Mouse (Mus musculus): ENCODE measurements around the gene Agbl4.

The Agbl4 gene

DNA sequence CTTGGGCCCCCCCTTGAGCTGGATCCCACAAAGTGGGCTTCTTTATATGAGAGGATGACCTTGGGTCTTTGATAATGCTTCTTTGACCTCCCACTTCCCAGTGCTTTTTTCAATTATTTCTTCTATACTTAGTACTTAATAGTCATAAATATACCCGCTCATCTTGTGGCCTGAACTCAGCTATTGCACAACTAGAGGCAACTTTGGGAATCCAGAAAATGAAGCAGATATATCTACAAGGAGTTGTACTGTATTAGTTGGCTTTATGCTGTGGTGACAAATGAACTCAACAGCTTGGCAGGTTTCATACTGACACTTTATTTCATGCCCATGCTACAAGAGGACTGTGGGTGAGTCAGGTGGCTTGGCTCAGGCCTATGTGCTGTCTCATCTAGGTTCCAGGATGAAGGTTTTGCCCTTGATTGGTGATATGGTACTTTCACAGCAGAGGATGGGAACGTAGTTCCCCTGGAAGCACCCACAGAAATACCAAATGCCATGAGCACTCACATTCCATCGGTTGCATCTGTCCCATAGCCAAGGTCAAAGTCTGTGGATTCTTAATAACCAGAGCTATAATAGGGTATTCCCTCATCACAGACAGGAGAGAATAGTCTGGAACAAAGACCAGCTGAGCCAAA, 1197.3 kb downstream of the Agbl4 start:
- no peak for DNase-seq

DNA sequence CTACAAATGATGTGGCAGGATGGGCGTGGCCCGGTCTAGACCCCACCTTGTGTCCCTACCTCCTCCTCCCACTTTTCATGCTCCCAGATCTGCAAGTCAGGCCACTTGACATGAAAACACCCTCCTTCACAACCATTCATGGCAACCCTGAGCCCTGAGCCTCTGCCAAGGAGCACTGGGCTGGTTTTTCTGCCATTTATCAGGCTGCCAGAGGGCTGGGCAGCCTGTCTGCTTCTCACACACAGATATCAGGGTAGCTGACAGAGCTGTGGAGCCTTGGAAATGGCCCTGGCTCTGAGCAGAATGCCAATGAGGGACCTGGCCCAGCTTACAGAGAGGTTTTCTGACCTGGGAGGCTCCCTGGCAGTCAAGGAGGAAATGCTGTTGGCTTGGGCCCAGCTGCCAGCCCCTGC, 1199.8 kb downstream of the Agbl4 start:
- DNase-seq, result peak; percentile 19

DNA sequence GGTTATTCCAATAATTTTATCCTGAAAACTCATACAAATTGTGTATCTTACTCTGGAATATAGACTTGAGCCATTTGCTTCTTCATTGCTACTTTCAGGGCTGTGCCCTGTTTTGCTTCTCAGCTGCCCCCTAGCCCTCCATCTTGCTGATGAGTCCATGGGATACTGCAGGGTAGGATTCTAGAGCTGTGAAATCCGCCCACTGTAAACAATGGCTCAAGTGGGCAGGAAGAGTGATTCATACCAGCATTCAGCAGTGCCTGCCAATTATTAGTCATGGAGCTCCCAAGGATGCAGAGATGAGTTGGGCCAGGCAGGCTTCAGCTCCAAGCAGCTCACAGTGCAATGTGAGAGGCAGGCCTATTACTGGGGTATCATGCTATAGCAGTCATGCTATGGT, 1200.5 kb downstream of the Agbl4 start:
- DNase-seq, result no peak

DNA sequence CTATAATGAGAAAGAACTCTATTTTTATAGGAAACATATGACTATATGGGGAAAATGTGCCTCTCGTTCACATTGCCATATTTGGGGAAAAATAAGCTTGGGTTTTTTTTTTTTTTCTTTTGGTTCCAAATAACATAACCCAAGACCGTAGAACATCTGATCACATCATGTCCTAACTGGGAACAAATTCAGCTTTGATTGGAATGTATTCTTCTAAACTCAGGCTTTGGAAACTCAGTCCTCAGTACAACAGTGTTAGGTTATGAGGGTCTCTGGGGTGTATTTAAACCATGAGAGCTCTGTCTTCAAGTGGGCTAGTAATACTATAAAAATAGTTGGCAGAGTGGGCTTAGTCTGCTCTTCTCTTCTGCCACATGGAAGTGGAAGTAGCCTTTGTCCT, 1205.7 kb downstream of the Agbl4 start:
- DNase-seq, result no peak

DNA sequence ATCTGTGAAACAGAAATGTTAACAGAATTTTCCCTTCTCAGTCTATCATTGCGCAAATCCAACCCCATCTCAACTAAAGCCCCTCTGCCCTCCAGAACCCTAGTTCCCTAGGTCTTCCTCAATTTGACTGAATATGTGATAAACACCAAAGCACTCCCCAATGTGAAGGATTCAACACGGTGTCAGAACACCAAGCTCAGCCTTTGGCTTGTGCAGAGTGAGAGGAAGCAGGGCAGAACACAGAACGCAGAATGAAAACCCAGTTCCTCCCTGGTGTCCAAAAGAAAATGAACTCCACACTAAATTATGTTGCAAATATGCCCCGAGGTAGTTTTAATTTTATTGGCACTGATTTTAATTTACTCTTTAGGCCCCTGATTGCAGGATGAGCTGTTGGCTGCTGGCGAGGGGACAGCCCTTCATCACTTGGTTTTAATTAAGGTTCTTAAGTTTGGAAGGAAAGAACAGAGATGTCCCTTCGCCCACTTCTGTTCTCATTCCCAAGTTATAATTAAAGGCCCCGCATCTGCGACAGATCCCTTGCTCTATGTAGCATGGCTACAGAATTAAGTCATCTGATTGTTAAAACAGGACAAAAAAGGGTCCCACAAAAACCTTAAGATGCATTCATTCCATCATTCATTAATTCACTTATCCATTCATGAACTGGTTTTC, 1210.5 kb downstream of the Agbl4 start:
- DNase-seq, result no peak

DNA sequence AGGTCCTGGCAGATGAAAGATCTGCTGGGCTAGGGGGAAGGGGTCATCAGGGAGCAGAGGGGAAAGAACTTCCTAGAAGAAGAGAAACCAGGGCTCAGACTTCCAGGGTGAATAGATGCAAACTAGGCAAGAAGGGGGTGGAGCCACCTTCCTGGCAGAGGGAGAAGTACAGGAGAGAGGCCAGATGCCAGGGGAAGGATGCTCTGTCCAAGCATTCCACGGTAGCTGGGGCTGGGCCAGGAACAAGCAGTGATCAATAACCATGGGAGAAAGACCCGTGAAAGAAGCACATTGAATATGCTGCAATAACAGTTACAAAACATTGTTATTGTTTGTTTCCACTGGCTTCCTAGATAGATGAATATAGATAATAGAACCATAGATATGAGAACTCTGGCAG, 1224.4 kb downstream of the Agbl4 start:
- no peak for DNase-seq

DNA sequence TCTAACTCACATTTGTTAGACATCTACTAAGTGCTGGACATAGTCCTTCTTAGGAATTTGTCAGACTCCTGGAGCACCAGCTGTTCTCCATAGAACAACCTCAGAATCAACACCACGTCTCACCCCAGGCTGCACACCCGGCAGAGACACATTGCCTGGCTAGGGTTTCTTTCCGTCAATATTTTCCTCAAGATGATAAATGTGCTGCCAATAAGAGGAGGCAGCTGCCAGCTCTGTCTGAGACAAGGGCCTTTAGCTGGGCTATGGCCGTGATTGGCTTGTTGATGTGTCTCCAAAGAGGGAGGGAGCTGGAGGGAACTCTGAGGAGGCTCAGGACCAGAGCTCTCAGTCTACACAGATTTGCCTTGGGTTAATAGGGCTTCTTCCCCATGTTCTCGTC, 1227.5 kb downstream of the Agbl4 start:
- no peak for DNase-seq

DNA sequence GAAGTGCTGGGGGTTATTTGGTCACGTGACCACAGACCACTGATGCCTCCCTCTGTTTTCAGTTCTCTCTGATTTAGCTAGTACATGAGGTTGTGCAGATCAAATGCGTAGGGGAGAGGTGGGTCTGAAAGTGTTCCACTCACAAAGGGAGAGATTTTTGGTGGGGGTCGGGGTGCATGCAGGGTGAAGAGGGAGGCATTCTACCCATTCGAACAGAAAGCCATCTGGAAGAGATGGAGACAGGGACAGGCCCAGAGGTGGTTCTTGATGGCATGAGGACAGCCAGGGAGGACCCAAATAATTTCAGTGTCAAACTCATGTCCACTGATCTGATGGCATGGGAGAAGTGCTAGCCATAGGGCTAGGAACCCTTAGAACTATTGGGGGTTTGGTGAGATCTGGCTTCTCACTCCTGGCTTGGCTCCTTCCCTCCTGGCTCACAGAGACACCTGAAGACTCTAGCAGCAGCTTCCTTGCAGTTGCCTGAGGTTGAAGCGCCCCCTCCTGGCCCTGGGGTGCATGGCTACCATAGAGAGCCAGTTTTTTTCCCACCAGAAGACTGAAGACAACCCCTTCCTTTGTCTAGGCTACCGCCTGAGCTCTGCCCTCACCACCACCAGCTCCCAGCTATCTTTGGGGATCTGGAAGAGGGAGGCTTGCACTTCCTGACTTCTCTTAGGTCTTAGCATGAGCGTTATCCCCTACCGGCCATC, 1228.8 kb downstream of the Agbl4 start:
- peak; percentile 82 for DNase-seq

DNA sequence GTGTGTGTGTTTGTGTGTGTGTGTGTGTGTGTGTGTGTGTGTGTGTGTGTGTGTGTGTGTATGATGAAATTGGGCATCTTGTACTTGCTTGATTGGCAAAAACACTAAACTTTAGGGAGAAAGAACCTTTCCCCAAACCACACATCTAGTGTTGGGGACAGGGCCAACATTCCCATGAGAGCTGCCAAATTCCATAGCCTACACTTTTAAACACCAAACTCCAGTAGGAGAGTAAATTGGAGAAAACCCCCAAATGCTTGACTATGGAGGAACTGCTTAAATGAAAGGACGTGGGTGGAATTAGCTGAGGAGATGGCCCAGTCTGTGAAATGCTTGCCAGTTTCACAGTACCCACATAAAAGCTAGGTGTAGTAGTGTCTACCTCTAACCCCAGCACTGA, 1235.2 kb downstream of the Agbl4 start:
- no peak for DNase-seq

DNA sequence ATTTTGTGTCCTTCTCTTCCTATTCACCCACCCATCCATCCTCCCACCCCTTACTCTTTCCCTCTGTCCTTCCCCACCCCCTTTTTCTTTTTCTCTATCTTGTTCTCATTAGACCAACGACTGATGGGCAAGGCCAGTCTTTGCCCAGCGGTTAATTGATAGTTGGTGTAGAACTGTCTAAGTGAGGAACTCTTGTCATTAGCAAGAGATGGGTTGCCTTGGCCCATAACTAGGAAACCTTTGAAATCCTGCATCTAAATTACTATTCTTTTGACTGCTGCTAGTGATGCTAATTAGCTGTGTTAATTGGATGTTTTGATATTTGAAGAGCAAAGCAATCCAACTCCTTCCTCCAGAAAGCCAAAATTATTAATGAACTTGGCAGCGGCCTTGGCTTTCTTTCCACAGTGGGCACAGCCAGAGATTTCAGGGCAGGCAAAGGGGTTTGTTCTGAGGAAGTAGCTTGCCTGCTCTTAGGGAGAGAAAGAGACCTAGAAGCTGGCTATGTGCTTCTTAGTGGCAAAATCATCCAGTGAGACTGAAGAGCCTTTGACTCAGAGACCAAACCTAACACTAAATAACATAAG, 1238.2 kb downstream of the Agbl4 start:
- no peak for DNase-seq

DNA sequence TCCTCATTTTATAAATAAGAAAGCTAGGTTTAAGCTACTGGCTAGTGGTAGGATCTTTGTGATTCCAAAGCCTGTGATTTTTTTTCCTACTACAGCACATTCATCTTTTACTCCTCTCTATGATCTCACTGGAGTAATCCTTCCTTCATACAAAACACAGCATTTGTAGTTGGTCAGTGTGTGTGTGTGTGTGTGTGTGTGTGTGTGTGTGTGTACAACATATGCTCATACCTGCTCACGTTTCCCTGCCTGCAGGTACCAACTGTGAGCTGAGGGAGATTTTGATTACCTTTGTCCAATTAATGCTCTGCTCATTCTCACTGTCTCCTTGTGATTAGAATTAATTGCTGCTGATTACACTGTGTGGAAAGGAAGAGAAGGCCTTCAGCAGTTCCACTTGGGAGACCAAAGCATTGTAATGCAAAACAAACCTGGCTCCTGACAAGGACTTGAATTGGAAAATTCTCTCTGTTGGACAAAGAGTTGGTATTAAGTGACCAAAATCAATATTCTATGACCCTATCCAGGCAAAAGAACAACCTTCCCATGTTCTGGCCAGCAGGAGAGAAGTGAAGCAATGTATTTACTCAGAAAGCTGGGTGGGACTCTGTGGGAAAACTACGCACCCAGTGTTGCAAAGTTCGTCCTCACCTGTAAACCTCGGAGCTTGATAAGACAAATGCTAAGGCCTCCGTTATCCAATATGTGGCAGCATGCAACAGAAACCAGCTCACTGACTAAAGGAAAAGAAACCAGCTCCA, 1241.7 kb downstream of the Agbl4 start:
- DNase-seq, result no peak

DNA sequence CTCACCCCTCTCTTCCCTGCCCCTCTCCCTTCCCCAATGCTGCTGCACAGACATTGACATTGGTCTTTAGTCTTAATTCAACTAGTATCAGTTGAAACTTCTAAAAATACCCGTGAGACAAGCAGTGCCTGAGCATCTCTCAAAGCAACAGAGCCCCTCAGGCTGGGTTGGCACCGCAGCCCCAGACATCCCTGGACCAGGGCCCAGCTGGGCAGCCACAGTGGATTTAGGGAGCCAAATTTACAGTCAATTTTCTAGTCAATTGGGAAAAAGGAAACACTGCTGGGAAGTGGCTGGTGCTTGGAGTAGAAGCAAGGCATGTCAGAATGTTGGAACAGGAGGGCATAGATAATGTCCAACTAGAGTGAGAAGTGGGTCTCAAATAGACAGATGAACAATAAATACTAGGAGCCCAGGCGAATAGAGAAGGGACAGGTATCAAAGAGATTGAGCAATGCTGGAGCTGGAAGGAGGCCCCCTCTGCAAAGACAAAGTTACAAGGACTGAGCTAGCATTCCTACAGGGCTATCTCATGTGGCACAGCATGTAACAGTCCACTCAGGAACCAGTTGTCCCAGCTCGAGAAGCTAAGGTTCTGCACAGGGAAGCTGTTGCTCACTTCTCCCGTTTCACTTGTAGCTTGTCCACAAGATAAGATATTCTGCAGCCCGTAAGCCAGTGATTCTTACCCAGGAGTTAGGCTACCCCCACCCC, 1247.8 kb downstream of the Agbl4 start:
- no peak for DNase-seq

DNA sequence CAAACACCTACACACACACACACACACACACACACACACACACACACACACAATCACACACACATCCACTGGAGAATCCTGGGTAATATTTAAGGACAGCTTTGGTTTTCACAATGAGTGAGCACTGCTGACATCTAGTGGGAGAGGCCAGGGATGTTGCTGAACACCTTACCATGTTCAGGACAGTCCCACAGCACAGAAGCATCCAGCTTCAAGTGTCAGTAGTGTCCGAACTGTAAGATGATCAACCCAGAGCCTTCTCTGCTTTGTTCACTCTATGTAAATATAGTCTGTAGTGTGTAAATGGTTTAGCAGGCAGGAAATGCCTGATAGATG, 1248.3 kb downstream of the Agbl4 start:
- DNase-seq, result peak; percentile 49

DNA sequence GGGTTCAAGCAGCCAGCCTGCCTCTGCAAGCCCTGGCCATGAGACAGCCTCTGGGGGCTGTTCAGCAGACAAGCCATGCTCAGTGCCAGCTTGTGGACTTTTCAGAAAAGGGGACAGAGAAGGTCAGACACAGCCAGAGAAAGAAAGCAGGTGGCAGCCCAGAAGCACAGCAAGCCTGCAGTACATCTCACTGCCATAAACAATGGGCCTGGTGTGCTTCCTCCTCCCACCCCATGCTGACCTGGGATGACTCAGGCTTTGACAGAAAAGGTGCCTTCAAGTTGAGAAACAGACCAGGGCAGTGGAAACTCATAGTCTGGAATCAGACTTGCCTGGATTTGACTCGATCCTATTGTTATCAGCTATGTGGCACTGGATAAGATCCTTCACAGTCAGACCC, 1256.0 kb downstream of the Agbl4 start:
- DNase-seq, result no peak

DNA sequence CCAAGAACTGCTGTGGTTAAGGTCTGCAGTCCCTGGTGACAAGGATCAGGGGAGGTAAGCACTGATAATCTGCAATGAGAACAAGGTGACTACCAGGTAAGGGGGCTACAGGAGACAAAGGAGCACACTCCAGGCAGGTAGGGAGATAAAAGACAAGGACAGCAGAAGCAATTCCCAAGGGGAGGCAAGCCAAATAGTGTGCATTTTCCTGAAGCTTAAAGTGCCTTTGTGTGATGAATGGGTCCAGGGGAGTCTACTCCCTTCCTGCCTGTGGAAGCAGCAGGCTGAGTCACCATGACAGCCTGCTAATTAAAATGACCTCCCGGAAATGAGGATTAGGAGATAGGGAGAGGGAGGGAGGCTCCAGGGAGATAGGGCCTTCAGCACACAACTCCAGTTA, 1266.3 kb downstream of the Agbl4 start:
- peak; percentile 52 for DNase-seq

DNA sequence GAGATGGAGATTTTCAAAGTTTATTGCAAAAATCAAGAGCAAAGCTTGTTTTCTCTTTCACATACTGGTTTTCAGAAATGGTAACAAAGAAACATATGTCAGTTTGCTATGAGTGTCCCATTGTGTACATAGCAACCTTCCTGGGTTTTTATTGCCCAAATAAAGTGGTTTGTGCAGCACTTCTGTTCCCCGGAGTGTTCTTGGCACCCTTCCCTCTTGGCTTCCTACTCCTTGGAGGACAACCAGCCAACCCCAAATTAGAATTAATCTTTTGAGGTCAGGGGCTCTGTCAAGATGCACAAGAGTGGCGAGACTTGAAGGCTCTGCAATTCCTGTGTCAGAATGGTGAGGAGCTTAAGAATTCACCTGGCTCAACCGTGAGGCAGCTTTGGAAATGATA, 1266.7 kb downstream of the Agbl4 start:
- DNase-seq, result peak; percentile 74

DNA sequence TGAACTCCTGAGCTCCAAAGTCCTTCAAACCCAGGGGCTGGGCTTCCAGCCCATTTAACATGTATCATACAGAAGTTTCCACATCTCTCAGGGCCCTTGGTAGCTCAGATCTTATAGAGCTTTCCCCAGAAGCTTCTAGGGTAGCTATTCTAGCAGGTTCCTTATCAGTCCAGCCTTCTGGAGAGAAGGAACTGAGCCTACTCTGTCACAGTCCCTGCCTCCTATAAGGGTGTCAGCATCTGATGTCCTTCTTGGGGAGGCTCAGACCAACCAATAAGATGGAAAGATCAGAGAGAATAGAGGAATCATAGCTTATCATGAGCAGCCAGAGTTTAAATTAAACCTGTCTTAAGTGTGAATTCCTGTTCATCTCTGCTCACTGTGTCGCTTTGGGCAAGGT, 1269.3 kb downstream of the Agbl4 start:
- DNase-seq, result no peak

DNA sequence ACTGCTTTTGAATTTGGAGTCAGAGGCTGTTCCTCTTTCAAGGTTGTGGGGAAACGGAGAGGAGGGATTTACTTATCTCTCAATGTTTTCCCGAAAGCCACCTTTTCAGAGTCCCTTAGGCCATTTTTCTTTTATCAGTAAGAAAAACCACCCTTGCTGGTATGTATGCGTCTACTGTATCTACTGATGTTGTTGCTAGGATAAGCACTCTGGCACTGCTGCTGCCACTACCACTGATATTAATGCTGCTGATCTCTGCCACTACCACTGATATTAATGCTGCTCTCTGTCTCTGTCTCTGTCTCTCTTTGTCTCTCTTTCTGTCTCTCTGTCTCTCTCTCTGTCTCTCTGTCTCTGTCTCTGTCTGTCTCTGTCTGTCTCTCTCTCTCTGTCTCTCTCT, 1271.9 kb downstream of the Agbl4 start:
- DNase-seq, result no peak

DNA sequence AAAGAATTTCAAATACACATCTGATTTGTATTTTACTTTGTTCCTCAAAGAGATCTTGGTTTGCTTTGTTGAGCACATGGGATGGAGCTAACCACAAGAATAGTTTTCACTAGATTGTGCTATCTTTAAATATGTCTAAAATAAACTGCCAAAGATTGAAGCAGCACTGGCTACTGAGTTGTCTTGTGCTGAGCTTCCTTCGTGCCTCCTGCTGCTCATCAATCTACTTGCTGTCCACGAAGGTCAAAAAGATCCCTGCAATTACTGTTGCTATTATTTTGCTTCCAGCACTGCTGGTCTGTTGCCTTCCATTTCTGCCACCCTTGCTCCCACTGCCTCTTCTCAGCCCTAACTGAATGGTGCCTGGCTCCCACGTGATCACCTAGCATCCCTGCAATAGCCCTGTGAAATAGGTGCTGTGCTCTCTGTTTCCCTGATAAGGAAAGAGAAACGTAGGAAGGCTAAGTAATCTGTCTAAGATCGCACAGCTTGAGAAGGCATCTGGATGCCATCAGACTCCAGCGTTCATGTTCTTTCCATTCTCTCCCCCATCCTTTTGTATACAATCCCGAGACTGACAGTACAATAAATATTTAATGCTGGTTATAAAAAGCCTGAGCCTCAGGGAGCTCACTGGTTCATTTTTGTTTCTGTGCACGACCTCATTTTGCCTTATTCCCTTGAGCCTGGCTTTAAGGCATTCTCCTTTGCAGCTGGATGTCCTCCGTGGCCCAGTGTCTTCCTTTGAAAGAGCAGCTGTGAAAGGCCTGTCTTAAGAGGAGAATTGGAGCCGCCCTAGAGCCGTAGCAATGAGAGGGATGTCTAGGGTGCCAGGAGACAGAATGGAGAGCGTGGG, 1273.3 kb downstream of the Agbl4 start:
- DNase-seq, result peak; percentile 26

DNA sequence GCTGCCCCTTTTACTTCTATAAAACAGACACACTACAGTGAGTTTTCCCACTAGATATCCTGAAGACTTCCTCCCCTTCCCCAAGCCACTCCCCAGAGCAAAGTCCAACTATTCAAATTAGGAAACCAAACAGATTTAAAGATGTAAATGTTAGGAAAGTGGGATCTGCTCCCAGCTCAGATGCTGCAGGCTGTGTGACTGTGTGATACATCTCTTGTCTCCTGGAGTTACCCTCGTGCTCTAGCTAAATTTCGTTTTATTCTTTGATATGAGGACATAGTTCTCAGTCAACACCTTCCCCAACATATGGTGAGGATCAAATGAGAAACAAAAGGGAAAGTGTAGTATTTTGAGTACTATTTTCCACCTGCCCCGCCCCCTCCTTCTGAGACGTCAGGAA, 1274.0 kb downstream of the Agbl4 start:
- peak; percentile 7 for DNase-seq

DNA sequence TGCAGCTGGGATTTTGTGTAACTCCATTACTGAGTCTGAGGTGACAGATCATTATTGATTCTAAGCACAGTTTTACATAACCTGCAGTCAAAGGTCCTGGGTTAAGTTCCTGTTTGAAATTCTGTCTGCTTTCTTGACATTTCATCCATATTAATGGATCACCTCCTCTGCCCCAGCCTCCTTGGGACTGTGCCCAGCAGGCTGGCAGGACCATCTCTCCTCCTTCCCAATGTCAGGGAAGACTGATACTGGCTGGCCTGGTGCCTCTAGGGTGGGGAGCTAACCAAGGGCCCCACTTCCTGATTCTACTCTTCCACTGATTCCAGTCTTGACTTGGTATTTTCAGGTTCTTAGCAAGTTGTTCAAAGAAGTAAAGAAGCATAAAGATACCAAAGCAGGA, 1276.4 kb downstream of the Agbl4 start:
- peak; percentile 8 for DNase-seq

DNA sequence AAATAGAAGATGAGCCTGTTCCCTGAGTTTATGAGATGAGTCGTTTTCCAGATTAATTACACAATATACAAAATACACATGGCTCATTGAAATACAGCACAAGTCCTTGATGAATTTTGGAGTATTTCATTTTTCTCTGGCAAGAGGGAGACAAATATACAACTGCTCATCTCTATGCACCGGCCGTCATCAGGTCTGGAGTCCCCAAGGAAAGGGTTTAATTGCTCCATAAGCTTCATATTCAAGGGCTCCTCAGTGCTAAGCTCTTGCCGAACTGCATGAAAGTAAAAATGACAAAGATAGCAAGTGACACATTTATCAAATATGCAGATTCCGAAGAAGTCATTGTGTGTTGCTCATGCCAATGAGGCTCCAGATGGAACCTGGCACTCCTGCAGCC, 1284.5 kb downstream of the Agbl4 start:
- DNase-seq, result no peak
